Mouse (Mus musculus) left cerebral cortex, postnatal 10 days (tissue): Measurements from ENCODE around the gene Abca2. TPM values are rescaled to one million over a fixed set of nuclear protein-coding genes. Genes with fewer than 3 reads are reported as not detected.

Source experiments
- DNase-seq, 2 experiments: peaks; one replicate each; pipeline ENCODE4 v3.0.0; 2021 to 2022; ENCODE audit warnings: low spot score in 2 of 2, mixed read lengths in 1 of 2; ENCODE audit errors: extremely low spot score in 1 of 2
- intact Hi-C: fragments of 180-260 bp; cut with DNase I; formaldehyde crosslinking; loops from one replicate; pipeline ENCODE4 v1.15.1; 2025
- total RNA-seq, 2 experiments: library from RNA; stranded (reverse); gene quantifications; 2 replicates each; pipeline ENCODE4 v1.2.3; 2021

Gene Abca2
- total RNA-seq, 2 experiments from 2014 or later, result 113 to 121 TPM

- intact Hi-C loops, result loop anchor here (5.0 kb wide), 1 partner anchor 75 kb away; no protein-coding TSS in a partner anchor
- no peak for DNase-seq
Observed at GRCm38 (mm10) chr2:25422587-25423410, 5.7 kb upstream of the Abca2 start, which contains the start of gene Fut7. Fut7 (plus strand) TSS chr2:25423267.

GRCm38 (mm10) chr2:25423626-25424025, 4.9 kb upstream of the Abca2 start:
- intact Hi-C loops, result loop anchor here (5.0 kb wide), 1 partner anchor 74 kb away; no protein-coding TSS in a partner anchor
- DNase-seq, result no peak

GRCm38 (mm10) chr2:25425481-25425880, 3.0 kb upstream of the Abca2 start:
- DNase-seq, result no peak
- intact Hi-C loops, result loop anchor here (5.0 kb wide), 1 partner anchor 127 kb away; no protein-coding TSS in a partner anchor

GRCm38 (mm10) chr2:25426721-25427191, 1.7 kb upstream of the Abca2 start:
- intact Hi-C loops, result loop anchor here (5.0 kb wide), 1 partner anchor 126 kb away; no protein-coding TSS in a partner anchor

GRCm38 (mm10) chr2:25427256-25427655, 1.2 kb upstream of the Abca2 start:
- intact Hi-C loops, result loop anchor here (5.0 kb wide), 1 partner anchor 125 kb away; no protein-coding TSS in a partner anchor
- DNase-seq, result no peak

More at GRCm38 (mm10) chr2:25426721-25427191, 1.7 kb upstream of the Abca2 start:
- peak; percentile 65 to 74 for DNase-seq

- intact Hi-C loops, result loop anchor here (5.0 kb wide), 1 partner anchor 123 kb away; no protein-coding TSS in a partner anchor
- no peak for DNase-seq
Observed at GRCm38 (mm10) chr2:25429435-25430180, 1.1 kb downstream of the Abca2 start.

- DNase-seq, result peak in 1 of 2 experiments; percentile 33
- intact Hi-C loops, result no loop called here
Observed at GRCm38 (mm10) chr2:25430395-25431233, 2.1 kb downstream of the Abca2 start.

GRCm38 (mm10) chr2:25431308-25431855, 2.9 kb downstream of the Abca2 start:
- intact Hi-C loops, result no loop called here
- DNase-seq, result peak in 1 of 2 experiments; percentile 17

- DNase-seq, result peak in 1 of 2 experiments; percentile 32
- intact Hi-C loops, result no loop called here
Observed at GRCm38 (mm10) chr2:25432326-25433098, 4.0 kb downstream of the Abca2 start.

- intact Hi-C loops, result no loop called here
- DNase-seq, result peak in 1 of 2 experiments; percentile 20
Observed at GRCm38 (mm10) chr2:25433101-25433500, 4.6 kb downstream of the Abca2 start.

GRCm38 (mm10) chr2:25434292-25434691, 5.8 kb downstream of the Abca2 start:
- peak in 1 of 2 experiments; percentile 19 for DNase-seq
- intact Hi-C loops, result no loop called here

GRCm38 (mm10) chr2:25436286-25436820, 7.8 kb downstream of the Abca2 start:
- intact Hi-C loops, result no loop called here

GRCm38 (mm10) chr2:25441067-25441466, 12.6 kb downstream of the Abca2 start:
- intact Hi-C loops, result no loop called here
- no peak for DNase-seq

More at GRCm38 (mm10) chr2:25436286-25436820, 7.8 kb downstream of the Abca2 start:
- DNase-seq, result peak in 1 of 2 experiments; percentile 11

GRCm38 (mm10) chr2:25442682-25443081, 14.2 kb downstream of the Abca2 start:
- intact Hi-C loops, result no loop called here
- DNase-seq, result no peak

- DNase-seq, result no peak
- intact Hi-C loops, result no loop called here
Observed at GRCm38 (mm10) chr2:25450853-25451647, 22.5 kb downstream of the Abca2 start.

GRCm38 (mm10) chr2:25452951-25453350, 24.4 kb downstream of the Abca2 start:
- no peak for DNase-seq
- intact Hi-C loops, result no loop called here
